Mouse (Mus musculus): ENCODE data around the gene Gm49318. TPM values are rescaled to one million over a fixed set of nuclear protein-coding genes. Genes with fewer than 3 reads are reported as not detected.

The Gm49318 gene
- polyA plus RNA-seq, 1 experiment from 2014 or later = 0.56 TPM

- Histone ChIP-seq H3K27me3 (ENCODE audit: control insufficient read depth, insufficient read depth, low read length) (no peaks in the 10 kb centered on the region), H3K4me2 (replicated peaks; ENCODE audit: low read depth, low read length) (no peak overlapping the region), H3K9me3 (ENCODE audit: control insufficient read depth, low read length) (no peaks in the 10 kb centered on the region), H3K27ac (ENCODE audit: low read depth, low read length) (no peak overlapping the region), H3K4me3 (ENCODE audit: low read depth, low read length) (no peak overlapping the region), H3K4me1 (replicated peaks; ENCODE audit: control insufficient read depth, insufficient read depth, low read length) (peaks cover 8% of the 10 kb centered on the region; the same call in 1 of the 2 replicates), H3K9ac (ENCODE audit: low read depth, low read length) (no peak overlapping the region), H3K36me3 (ENCODE audit: control insufficient read depth, insufficient read depth, low read length) (peaks cover 17% of the 10 kb centered on the region; the same call in 1 of the 2 replicates)
- ATAC-seq (ENCODE audit: low FRiP score) (no peak), DNase-seq (ENCODE audit: low spot score) (no peak)
- 97% methylated on average over 9 of the region's 9 CpGs for WGBS
Observed at GRCm38 (mm10) chr9:22030386-22030785, 40.7 kb downstream of the Gm49318 start.

DNA sequence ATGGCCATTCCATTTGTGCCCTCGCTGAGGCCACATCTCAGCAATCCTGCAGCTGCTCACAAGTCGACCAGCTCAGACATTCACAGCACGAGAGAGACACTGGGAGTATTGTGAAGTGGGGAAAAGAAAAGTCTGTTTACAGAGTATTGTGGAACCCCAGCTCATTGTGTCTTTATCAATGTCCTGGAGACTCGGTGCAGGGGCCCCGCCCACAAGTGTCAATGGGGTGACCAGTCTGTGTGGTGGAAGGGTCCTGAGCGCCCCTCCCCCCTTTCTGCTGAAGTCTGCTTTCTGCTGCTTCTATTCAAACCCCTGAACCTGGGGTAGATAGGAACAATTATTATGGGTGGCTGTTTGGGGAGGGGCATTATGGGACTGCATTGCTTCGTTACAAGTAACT is 42.6 kb downstream of the Gm49318 start:
- peaks cover 12% of the 10 kb centered on the region; the same call in 1 of the 2 replicates for H3K36me3 ChIP-seq (ENCODE audit: control insufficient read depth, insufficient read depth, low read length)
- H3K27me3 ChIP-seq (ENCODE audit: control insufficient read depth, insufficient read depth, low read length) = no peaks in the 10 kb centered on the region
- ATAC-seq (ENCODE audit: low FRiP score) (peak; percentile 74), DNase-seq (ENCODE audit: low spot score) (peak; percentile 78)
- no peak overlapping the region for H3K4me2 ChIP-seq (replicated peaks; ENCODE audit: low read depth, low read length)
- H3K9me3 ChIP-seq (ENCODE audit: control insufficient read depth, low read length) = no peaks in the 10 kb centered on the region
- WGBS = 20% methylated on average over 7 of the region's 7 CpGs
- H3K4me1 ChIP-seq (replicated peaks; ENCODE audit: control insufficient read depth, insufficient read depth, low read length) = peaks cover 8% of the 10 kb centered on the region; the same call in 1 of the 2 replicates
- no peak overlapping the region for H3K9ac ChIP-seq (ENCODE audit: low read depth, low read length)
- peak overlapping the region; percentile 63; the same call in 1 of the 2 replicates for H3K27ac ChIP-seq (ENCODE audit: low read depth, low read length)
- no peak overlapping the region for H3K4me3 ChIP-seq (ENCODE audit: low read depth, low read length)

- WGBS = 35% methylated on average over 8 of the region's 8 CpGs
- peaks cover 7% of the 10 kb centered on the region; the same call in 1 of the 2 replicates for H3K4me1 ChIP-seq (replicated peaks; ENCODE audit: control insufficient read depth, insufficient read depth, low read length)
- H3K4me3 ChIP-seq (ENCODE audit: low read depth, low read length) = no peak overlapping the region
- H3K9ac ChIP-seq (ENCODE audit: low read depth, low read length) = no peak overlapping the region
- 0 out of 2 replicates have a peak, but pooled peaks have one; percentile 11 for ATAC-seq (ENCODE audit: low FRiP score)
- H3K27me3 ChIP-seq (ENCODE audit: control insufficient read depth, insufficient read depth, low read length) = no peaks in the 10 kb centered on the region
- H3K4me2 ChIP-seq (replicated peaks; ENCODE audit: low read depth, low read length) = no peak overlapping the region
- H3K27ac ChIP-seq (ENCODE audit: low read depth, low read length) = no peak overlapping the region
- peaks cover 10% of the 10 kb centered on the region; the same call in 1 of the 2 replicates for H3K36me3 ChIP-seq (ENCODE audit: control insufficient read depth, insufficient read depth, low read length)
- DNase-seq (ENCODE audit: low spot score) = no peak
- H3K9me3 ChIP-seq (ENCODE audit: control insufficient read depth, low read length) = no peaks in the 10 kb centered on the region
Observed at GRCm38 (mm10) chr9:22024592-22024991, 46.5 kb downstream of the Gm49318 start.

DNA sequence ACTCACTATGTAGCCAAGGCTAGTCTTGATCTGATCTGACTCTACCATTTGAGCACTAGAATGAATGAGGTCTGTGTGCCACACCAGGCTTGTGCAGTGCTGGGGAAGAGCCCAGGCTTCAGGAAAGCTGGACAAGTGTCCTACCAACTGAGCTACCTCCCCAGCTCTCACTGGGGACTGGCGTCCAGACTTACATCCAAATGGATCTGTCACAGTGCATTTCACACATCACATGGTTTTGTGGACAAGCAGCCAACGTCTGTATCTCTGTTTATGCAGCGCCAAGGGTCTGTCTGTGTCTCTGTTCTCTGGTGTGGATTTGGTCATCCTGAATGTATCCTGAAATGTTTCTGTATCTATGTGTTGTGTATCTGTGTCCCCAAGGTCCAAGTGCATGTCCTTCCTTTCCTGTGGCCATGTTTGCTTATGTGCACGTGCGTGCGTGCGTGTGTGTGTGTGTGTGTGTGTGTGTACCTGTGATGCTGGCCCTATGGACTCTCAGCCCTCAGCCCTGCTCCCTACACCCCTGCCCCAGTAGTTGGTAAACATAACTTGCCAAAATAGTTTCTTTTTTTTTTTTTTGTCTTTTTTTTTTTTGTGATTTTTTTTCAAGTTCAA is 53.7 kb downstream of the Gm49318 start:
- no peaks in the 10 kb centered on the region for H3K9me3 ChIP-seq (ENCODE audit: control insufficient read depth, low read length)
- H3K4me1 ChIP-seq (replicated peaks; ENCODE audit: control insufficient read depth, insufficient read depth, low read length) = 0 out of 2 replicates have a peak, but pooled peaks cover 2% of the 10 kb centered on the region
- H3K27ac ChIP-seq (ENCODE audit: low read depth, low read length) = no peak overlapping the region
- no peak overlapping the region for H3K4me3 ChIP-seq (ENCODE audit: low read depth, low read length)
- WGBS = 82% methylated on average over 7 of the region's 7 CpGs
- no peaks in the 10 kb centered on the region for H3K27me3 ChIP-seq (ENCODE audit: control insufficient read depth, insufficient read depth, low read length)
- H3K9ac ChIP-seq (ENCODE audit: low read depth, low read length) = no peak overlapping the region
- H3K4me2 ChIP-seq (replicated peaks; ENCODE audit: low read depth, low read length) = no peak overlapping the region
- ATAC-seq (ENCODE audit: low FRiP score) (no peak), DNase-seq (ENCODE audit: low spot score) (no peak)
- H3K36me3 ChIP-seq (ENCODE audit: control insufficient read depth, insufficient read depth, low read length) = peaks cover 13% of the 10 kb centered on the region; the same call in 1 of the 2 replicates

DNA sequence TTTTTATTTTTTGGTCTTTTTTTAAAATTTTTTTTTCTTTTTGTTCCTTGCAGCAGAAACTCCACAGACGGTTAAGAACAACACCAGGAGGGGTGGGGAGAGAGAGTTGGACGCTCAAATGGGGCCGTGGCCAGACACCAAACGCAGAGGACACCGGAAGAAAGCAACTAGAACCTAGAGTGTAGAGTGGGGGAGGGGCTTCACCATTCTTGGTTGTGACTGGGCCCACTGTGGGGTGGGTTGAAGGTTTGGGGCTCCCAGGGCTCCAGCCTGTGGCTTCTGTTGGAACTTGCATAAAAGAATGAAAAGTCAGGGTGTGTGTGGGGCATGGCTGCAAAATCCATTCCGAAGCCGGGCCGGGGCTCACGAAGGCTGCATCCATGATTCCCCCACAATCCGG is 54.8 kb downstream of the Gm49318 start:
- no peak for ATAC-seq (ENCODE audit: low FRiP score)
- H3K27me3 ChIP-seq (ENCODE audit: control insufficient read depth, insufficient read depth, low read length) = no peaks in the 10 kb centered on the region
- 0 out of 2 replicates have a peak, but pooled peaks cover 2% of the 10 kb centered on the region for H3K4me1 ChIP-seq (replicated peaks; ENCODE audit: control insufficient read depth, insufficient read depth, low read length)
- no peak overlapping the region for H3K9ac ChIP-seq (ENCODE audit: low read depth, low read length)
- WGBS = 72% methylated on average over 10 of the region's 10 CpGs
- H3K9me3 ChIP-seq (ENCODE audit: control insufficient read depth, low read length) = no peaks in the 10 kb centered on the region
- DNase-seq (ENCODE audit: low spot score) = no peak
- no peak overlapping the region for H3K4me3 ChIP-seq (ENCODE audit: low read depth, low read length)
- H3K4me2 ChIP-seq (replicated peaks; ENCODE audit: low read depth, low read length) = no peak overlapping the region
- H3K36me3 ChIP-seq (ENCODE audit: control insufficient read depth, insufficient read depth, low read length) = peaks cover 13% of the 10 kb centered on the region; the same call in 1 of the 2 replicates
- H3K27ac ChIP-seq (ENCODE audit: low read depth, low read length) = no peak overlapping the region

DNA sequence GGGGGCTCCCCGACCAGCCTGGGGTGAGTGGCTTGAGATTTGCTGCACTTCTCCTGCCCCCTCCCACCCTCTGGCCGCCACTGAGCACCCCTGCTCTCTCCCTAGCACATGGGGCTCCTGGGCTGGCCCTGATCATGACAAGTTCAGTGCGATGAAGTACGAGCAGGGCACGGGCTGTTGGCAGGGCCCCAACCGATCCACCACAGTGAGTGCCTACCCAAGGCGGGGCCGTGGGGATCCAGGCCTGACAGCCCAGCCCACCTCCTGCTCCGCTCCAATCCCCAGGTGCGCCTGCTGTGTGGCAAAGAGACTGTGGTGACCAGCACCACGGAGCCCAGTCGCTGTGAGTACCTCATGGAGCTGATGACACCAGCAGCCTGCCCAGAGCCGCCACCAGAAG is 58.3 kb downstream of the Gm49318 start:
- H3K27me3 ChIP-seq (ENCODE audit: control insufficient read depth, insufficient read depth, low read length) = no peaks in the 10 kb centered on the region
- WGBS = 89% methylated on average over 13 of the region's 13 CpGs
- DNase-seq (ENCODE audit: low spot score) (no peak), ATAC-seq (ENCODE audit: low FRiP score) (peak; percentile 22; the same call in 1 of the 2 replicates)
- H3K4me1 ChIP-seq (replicated peaks; ENCODE audit: control insufficient read depth, insufficient read depth, low read length) = 0 out of 2 replicates have a peak, but pooled peaks cover 2% of the 10 kb centered on the region
- H3K9me3 ChIP-seq (ENCODE audit: control insufficient read depth, low read length) = no peaks in the 10 kb centered on the region
- no peak overlapping the region for H3K4me2 ChIP-seq (replicated peaks; ENCODE audit: low read depth, low read length)
- no peak overlapping the region for H3K9ac ChIP-seq (ENCODE audit: low read depth, low read length)
- H3K27ac ChIP-seq (ENCODE audit: low read depth, low read length) = no peak overlapping the region
- H3K4me3 ChIP-seq (ENCODE audit: low read depth, low read length) = no peak overlapping the region
- H3K36me3 ChIP-seq (ENCODE audit: control insufficient read depth, insufficient read depth, low read length) = peaks cover 19% of the 10 kb centered on the region

- Histone ChIP-seq H3K9ac (ENCODE audit: low read depth, low read length) (no peak overlapping the region), H3K36me3 (ENCODE audit: control insufficient read depth, insufficient read depth, low read length) (peaks cover 19% of the 10 kb centered on the region), H3K9me3 (ENCODE audit: control insufficient read depth, low read length) (no peaks in the 10 kb centered on the region), H3K4me1 (replicated peaks; ENCODE audit: control insufficient read depth, insufficient read depth, low read length) (0 out of 2 replicates have a peak, but pooled peaks cover 2% of the 10 kb centered on the region), H3K4me2 (replicated peaks; ENCODE audit: low read depth, low read length) (no peak overlapping the region), H3K4me3 (ENCODE audit: low read depth, low read length) (no peak overlapping the region), H3K27ac (ENCODE audit: low read depth, low read length) (peak overlapping the region; percentile 30; the same call in 1 of the 2 replicates), H3K27me3 (ENCODE audit: control insufficient read depth, insufficient read depth, low read length) (no peaks in the 10 kb centered on the region)
- DNase-seq (ENCODE audit: low spot score) (no peak), ATAC-seq (ENCODE audit: low FRiP score) (no peak)
- WGBS = 92% methylated on average over 5 of the region's 5 CpGs
Observed at GRCm38 (mm10) chr9:22011055-22011454, 60.0 kb downstream of the Gm49318 start.

DNA sequence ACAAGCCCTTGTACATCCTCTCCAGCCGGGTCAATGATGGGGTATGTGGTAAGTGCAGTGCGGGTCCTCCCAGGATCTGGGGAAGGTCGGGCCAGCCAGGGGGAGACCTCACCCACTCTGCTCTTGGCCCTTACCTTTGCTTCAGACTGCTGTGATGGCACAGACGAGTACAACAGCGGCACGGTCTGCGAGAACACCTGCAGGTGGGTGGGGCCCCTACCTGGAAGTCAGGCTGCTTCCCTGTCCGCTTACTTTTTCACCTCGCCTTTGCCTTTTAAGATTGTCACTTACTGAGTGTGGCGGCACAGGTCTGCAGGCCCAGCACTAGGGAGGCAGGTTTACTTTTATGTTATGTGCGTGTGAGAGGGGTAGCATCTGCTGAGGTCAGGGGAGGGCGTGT is 66.5 kb downstream of the Gm49318 start:
- H3K36me3 ChIP-seq (ENCODE audit: control insufficient read depth, insufficient read depth, low read length) = peaks cover 9% of the 10 kb centered on the region; the same call in 1 of the 2 replicates
- no peak overlapping the region for H3K4me2 ChIP-seq (replicated peaks; ENCODE audit: low read depth, low read length)
- DNase-seq (ENCODE audit: low spot score) = no peak
- no peak overlapping the region for H3K4me3 ChIP-seq (ENCODE audit: low read depth, low read length)
- no peaks in the 10 kb centered on the region for H3K27me3 ChIP-seq (ENCODE audit: control insufficient read depth, insufficient read depth, low read length)
- no peak overlapping the region for H3K27ac ChIP-seq (ENCODE audit: low read depth, low read length)
- WGBS = 94% methylated on average over 12 of the region's 12 CpGs
- peaks cover 5% of the 10 kb centered on the region for H3K4me1 ChIP-seq (replicated peaks; ENCODE audit: control insufficient read depth, insufficient read depth, low read length)
- H3K9ac ChIP-seq (ENCODE audit: low read depth, low read length) = no peak overlapping the region
- H3K9me3 ChIP-seq (ENCODE audit: control insufficient read depth, low read length) = no peaks in the 10 kb centered on the region
- ATAC-seq (ENCODE audit: low FRiP score) = no peak

DNA sequence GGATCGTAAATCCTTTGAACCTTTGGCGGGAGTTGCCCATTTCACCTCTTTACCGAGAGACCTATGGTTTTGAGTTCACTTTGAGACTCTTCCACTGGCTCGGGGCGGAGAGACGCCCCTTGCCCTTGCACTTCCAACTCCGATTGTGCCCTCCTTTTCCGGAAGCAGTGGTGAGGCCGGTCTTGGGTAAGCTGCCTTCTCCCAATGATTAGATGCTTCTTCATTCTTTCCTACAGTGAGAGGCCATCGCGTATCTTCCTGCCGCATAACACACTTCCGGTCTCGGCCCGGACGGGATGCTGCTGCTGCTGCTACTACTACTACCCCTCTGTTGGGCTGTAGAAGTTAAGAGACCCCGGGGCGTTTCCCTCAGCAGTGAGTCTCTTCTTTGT is 67.9 kb downstream of the Gm49318 start:
- Histone ChIP-seq H3K9me3 (ENCODE audit: control insufficient read depth, low read length) (no peaks in the 10 kb centered on the region), H3K4me2 (replicated peaks; ENCODE audit: low read depth, low read length) (peak overlapping the region; percentile 67), H3K4me3 (ENCODE audit: low read depth, low read length) (peak overlapping the region; percentile 83), H3K27ac (ENCODE audit: low read depth, low read length) (0 out of 2 replicates have a peak overlapping the region, but pooled peaks have one; percentile 58), H3K27me3 (ENCODE audit: control insufficient read depth, insufficient read depth, low read length) (no peaks in the 10 kb centered on the region), H3K4me1 (replicated peaks; ENCODE audit: control insufficient read depth, insufficient read depth, low read length) (peaks cover 5% of the 10 kb centered on the region), H3K9ac (ENCODE audit: low read depth, low read length) (peak overlapping the region; percentile 70), H3K36me3 (ENCODE audit: control insufficient read depth, insufficient read depth, low read length) (peaks cover 4% of the 10 kb centered on the region; the same call in 1 of the 2 replicates)
- 2% methylated on average over 18 of the region's 18 CpGs for WGBS
- no peak for DNase-seq (ENCODE audit: low spot score)
- peak; percentile 9; the same call in 1 of the 2 replicates for ATAC-seq (ENCODE audit: low FRiP score)
